Comparison of ENCODE assay signal across 13 mouse cellular contexts in genomic region chr11:32564629-32565028, GRCm38 (mm10). TPM values are rescaled to one million over a fixed set of nuclear protein-coding genes. Genes with fewer than 3 reads are reported as not detected.
DNase-seq lines count a peak whose midpoint lies in the region; ATAC-seq and TF ChIP-seq lines count a peak whose summit lies in the region.
"Had no signal": no experiment of that assay in that cellular context is flagged by ENCODE, and none has a peak within 500 bp of the region (broad histone marks: within the 10 kb centered on the region; RNA-seq: fewer than 3 reads in every experiment).

No protein-coding gene starts in this region.

- peaks cover 13% of the 10 kb centered on the region; the same call in 1 of the 2 replicates for H3K4me1 ChIP-seq in kidney, adult 2 months (ENCODE audit: control insufficient read depth, insufficient read depth, low read length)
- H3K4me1 ChIP-seq in G1E (ENCODE audit: insufficient read depth, low read depth, low read length): peaks cover 65% of the 10 kb centered on the region
- H3K4me1 ChIP-seq in embryonic facial prominence, embryonic 10.5 days: peaks cover 43% of the 10 kb centered on the region
- peaks cover 33% of the 10 kb centered on the region for H3K4me1 ChIP-seq in liver, embryonic 16.5 days (ENCODE audit: control insufficient read depth, low read depth, low read length)

- no peak for TF ChIP-seq CTCF in kidney, adult 2 months (conservative IDR thresholded peaks at IDR 0.05; ENCODE audit: insufficient read depth, insufficient read length, low read depth, low read length)
- TF ChIP-seq CTCF in G1E (IDR thresholded peaks at IDR 0.05; ENCODE audit: low read depth, low read length): no peak

- ATAC-seq in G1E (ENCODE audit: extremely low read depth, insufficient number of reproducible peaks, low FRiP score, poor library complexity, severe bottlenecking): no peak
- ATAC-seq in liver, embryonic 16.5 days (ENCODE audit: low read depth): no peak

- no peaks in the 10 kb centered on the region for H3K9me3 ChIP-seq in G1E (replicated peaks)
- no peaks in the 10 kb centered on the region for H3K9me3 ChIP-seq in embryonic facial prominence, embryonic 10.5 days
- H3K9me3 ChIP-seq in liver, embryonic 16.5 days (replicated peaks; ENCODE audit: control insufficient read depth, low read length): no peaks in the 10 kb centered on the region
- H3K9me3 ChIP-seq: hindbrain, embryonic 13.5 days; midbrain, embryonic 12.5 days had no signal

- no peak overlapping the region for H3K4me2 ChIP-seq in liver, embryonic 16.5 days (ENCODE audit: low read depth, low read length)
- H3K4me2 ChIP-seq: heart, embryonic 11.5 days; hindbrain, embryonic 13.5 days; midbrain, embryonic 12.5 days had no signal

- no peaks in the 10 kb centered on the region for H3K27me3 ChIP-seq in kidney, adult 2 months (replicated peaks; ENCODE audit: control insufficient read depth, insufficient read depth, low read length)
- no peaks in the 10 kb centered on the region for H3K27me3 ChIP-seq in G1E (ENCODE audit: insufficient read depth, low read length)
- H3K27me3 ChIP-seq in embryonic facial prominence, embryonic 10.5 days (replicated peaks; ENCODE audit: low read depth, poor library complexity, severe bottlenecking): no peaks in the 10 kb centered on the region
- H3K27me3 ChIP-seq in liver, embryonic 16.5 days (ENCODE audit: control insufficient read depth, insufficient read depth, low read depth, low read length): no peaks in the 10 kb centered on the region
- H3K27me3 ChIP-seq: hindbrain, embryonic 13.5 days; midbrain, embryonic 12.5 days had no signal

- TF ChIP-seq POLR2A in kidney, adult 2 months (IDR thresholded peaks at IDR 0.05; ENCODE audit: low read depth, low read length): no peak

- no peaks in the 10 kb centered on the region for H3K36me3 ChIP-seq in kidney, adult 2 months (ENCODE audit: control insufficient read depth, insufficient read depth, low read length)
- peaks cover 54% of the 10 kb centered on the region for H3K36me3 ChIP-seq in G1E (replicated peaks)
- no peaks in the 10 kb centered on the region for H3K36me3 ChIP-seq in embryonic facial prominence, embryonic 10.5 days (replicated peaks)
- H3K36me3 ChIP-seq in liver, embryonic 16.5 days (ENCODE audit: control insufficient read depth, insufficient read depth): no peaks in the 10 kb centered on the region
- H3K36me3 ChIP-seq: hindbrain, embryonic 13.5 days; midbrain, embryonic 12.5 days had no signal

- DNase-seq in kidney, adult 2 months: no peak
- no peak for DNase-seq in kidney, adult 8-10 months
- DNase-seq in G1E (ENCODE audit: low spot score): no peak
- no peak for DNase-seq in embryonic facial prominence, embryonic 10.5 days (ENCODE audit: low spot score)
- no peak for DNase-seq in right cerebral cortex, adult 2 months (ENCODE audit: low spot score in 2 of 2)
- DNase-seq in thymus, adult 18-20 months: no peak
- no peak for DNase-seq in thymus, postnatal 10 days (ENCODE audit: low spot score in 2 of 2)
- DNase-seq: kidney, postnatal 14 days; layer of hippocampus, postnatal 36 days had no signal

- WGBS in kidney, adult 2 months: 34% methylated on average over 4 of the region's 4 CpGs
- 55% methylated on average over 4 of the region's 4 CpGs for WGBS in embryonic facial prominence, embryonic 10.5 days
- WGBS in liver, embryonic 16.5 days (ENCODE audit: insufficient replicate concordance): 34% methylated on average over 4 of the region's 4 CpGs

- 0 out of 2 replicates have a peak overlapping the region, but pooled peaks have one; percentile 3 for H3K27ac ChIP-seq in kidney, adult 2 months (ENCODE audit: insufficient read depth, low read depth, low read length)
- 0 out of 2 replicates have a peak overlapping the region, but pooled peaks have one; percentile 51 for H3K27ac ChIP-seq in embryonic facial prominence, embryonic 10.5 days (replicated peaks)
- H3K27ac ChIP-seq in liver, embryonic 16.5 days (ENCODE audit: low read length): peak overlapping the region; percentile 45; the same call in 1 of the 2 replicates
- H3K27ac ChIP-seq: hindbrain, embryonic 13.5 days; midbrain, embryonic 12.5 days had no signal

- no peak overlapping the region for H3K4me3 ChIP-seq in kidney, adult 2 months (ENCODE audit: insufficient read depth, low read depth, low read length)
- H3K4me3 ChIP-seq in G1E (ENCODE audit: low read depth, low read length): peak overlapping the region; percentile 28; the same call in 1 of the 2 replicates
- no peak overlapping the region for H3K4me3 ChIP-seq in embryonic facial prominence, embryonic 10.5 days
- H3K4me3 ChIP-seq in liver, embryonic 16.5 days (ENCODE audit: low read depth, low read length): no peak overlapping the region
- H3K4me3 ChIP-seq: hindbrain, embryonic 13.5 days; midbrain, embryonic 12.5 days had no signal

- H3K9ac ChIP-seq in liver, embryonic 16.5 days (ENCODE audit: low read depth, low read length): no peak overlapping the region
- H3K9ac ChIP-seq: hindbrain, embryonic 13.5 days; midbrain, embryonic 12.5 days had no signal

RNA-seq across cellular contexts. Expression of gene Stk10, which starts 31.5 kb away (rescaled TPM):
- 6.3 and 9.4 TPM in 2 replicates for polyA plus RNA-seq in kidney, adult 2 months (2012; rRNA removed)
- 31.0 and 31.4 TPM in 2 replicates for total RNA-seq in G1E (2014; fragmentation: Nextera tagmentation)
- total RNA-seq in G1E (2017): 47.5 and 52.1 TPM in 2 replicates
- 30.1 and 36.0 TPM in 2 replicates for polyA plus RNA-seq in G1E (2012)
- 2.2 and 3.0 TPM in 2 replicates for polyA plus RNA-seq in embryonic facial prominence, embryonic 10.5 days (2016; fragmentation: Nextera tagmentation; extraction: Ambion mirVana)
- 3.6 and 4.8 TPM in 2 replicates for polyA plus RNA-seq in liver, embryonic 16.5 days (2015; fragmentation: Nextera tagmentation; extraction: Ambion mirVana)

RNA-seq across cellular contexts. Expression of gene Efcab9, which starts 32.7 kb away (rescaled TPM):
- 0.14 TPM in 1 of 2 replicates, not detected in the other for polyA plus RNA-seq in kidney, adult 2 months (2012; rRNA removed)
- total RNA-seq in G1E (2014; fragmentation: Nextera tagmentation): 1.4 and 4.6 TPM in 2 replicates
- total RNA-seq in G1E (2017): 3.5 and 5.5 TPM in 2 replicates
- polyA plus RNA-seq in G1E (2012): 0.12 TPM in 1 of 2 replicates, not detected in the other
- polyA plus RNA-seq in embryonic facial prominence, embryonic 10.5 days (2016; fragmentation: Nextera tagmentation; extraction: Ambion mirVana): 0.39 TPM in 1 of 2 replicates, not detected in the other
- 0.13 and 0.34 TPM in 2 replicates for polyA plus RNA-seq in liver, embryonic 16.5 days (2015; fragmentation: Nextera tagmentation; extraction: Ambion mirVana)
- polyA plus RNA-seq: hindbrain, embryonic 13.5 days had no signal
